Mouse (Mus musculus) embryonic facial prominence, embryonic 10.5 days (tissue): ENCODE data around the gene Ankfn1. TPM values are rescaled to one million over a fixed set of nuclear protein-coding genes. Genes with fewer than 3 reads are reported as not detected.
A peak's percentile ranks its signal among the peaks of the same experiment; 100 is the strongest.

ENCODE experiments used
- DNase-seq: peaks from one replicate; pipeline ENCODE4 v3.0.0-alpha.2; 2017; ENCODE audit warnings: low spot score
- H3K27ac ChIP-seq: fragments of 300-500 bp; sonication (generic); replicated peaks from 2 replicates; pipeline ENCODE4 v1.5.1; 2016; ENCODE audit warnings: mild to moderate bottlenecking
- H3K27me3 ChIP-seq: fragments of 300-500 bp; sonication (generic); replicated peaks from 2 replicates; pipeline ENCODE4 v1.6.1; 2016; ENCODE audit warnings: low read depth, mild to moderate bottlenecking; ENCODE audit not compliant: poor library complexity, severe bottlenecking
- H3K36me3 ChIP-seq: fragments of 300-500 bp; sonication (generic); replicated peaks from 2 replicates; pipeline ENCODE4 v1.6.1; 2016; ENCODE audit warnings: mild to moderate bottlenecking, moderate library complexity
- H3K4me1 ChIP-seq: fragments of 300-500 bp; sonication (generic); 2 replicates; pipeline ENCODE4 v1.6.1; 2016
- H3K4me3 ChIP-seq: fragments of 300-500 bp; sonication (generic); 2 replicates; pipeline ENCODE4 v1.5.1; 2016; ENCODE audit warnings: mild to moderate bottlenecking, moderate library complexity
- H3K9me3 ChIP-seq: fragments of 300-500 bp; sonication (generic); 2 replicates; pipeline ENCODE4 v1.6.1; 2016; ENCODE audit warnings: mild to moderate bottlenecking
- WGBS: fragments of 180-500 bp; shearing (Covaris S2); methylation state at CpG from one replicate; pipeline ENCODE4 v1.1.7; 2016; 5-methylcytosine and 5-hydroxymethylcytosine counted together
- polyA plus RNA-seq: library from polyadenylated mRNA; unstranded; fragments of >200 nt; fragmentation: Nextera tagmentation; extraction: Ambion mirVana; gene quantifications from 2 replicates; pipeline ENCODE4 v1.2.1, GENCODE M21; 2016

Ankfn1 gene
- polyA plus RNA-seq, 1 experiment from 2014 or later: 0.30 TPM

- no peaks in the 10 kb centered on the region for H3K36me3 ChIP-seq
- H3K27ac ChIP-seq: no peak overlapping the region
- no peaks in the 10 kb centered on the region for H3K9me3 ChIP-seq
- no peak for DNase-seq
- no peak overlapping the region for H3K4me3 ChIP-seq
- peaks cover 20% of the 10 kb centered on the region for H3K4me1 ChIP-seq
- no peaks in the 10 kb centered on the region; the same call in 1 of the 2 replicates for H3K27me3 ChIP-seq
- WGBS: 44% methylated on average over 4 of the region's 4 CpGs
Observed at GRCm38 (mm10) chr11:89548786-89549185, 228.7 kb downstream of the Ankfn1 start.

DNA sequence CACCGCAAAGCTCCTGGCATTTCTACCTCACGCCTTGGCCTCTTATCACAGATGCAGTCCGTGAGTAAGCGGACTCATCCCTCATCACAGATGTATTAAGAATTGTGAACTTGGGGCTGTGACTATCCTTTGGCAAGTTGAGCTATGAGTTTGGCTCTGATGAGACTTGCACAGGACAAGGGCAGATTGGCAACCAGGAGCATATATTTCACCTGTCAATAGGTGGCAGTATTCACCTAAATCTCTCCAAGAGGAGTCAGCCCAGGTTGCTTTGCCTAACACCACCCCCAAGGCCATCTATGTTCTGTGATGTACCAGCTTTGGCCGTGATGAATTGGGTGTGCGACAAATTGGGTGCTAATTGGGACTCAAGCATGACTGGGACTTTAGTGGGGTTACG is 231.3 kb downstream of the Ankfn1 start:
- 39% methylated on average over 7 of the region's 7 CpGs for WGBS
- H3K27ac ChIP-seq: no peak overlapping the region

GRCm38 (mm10) chr11:89544856-89545817 is 232.3 kb downstream of the Ankfn1 start:
- peak overlapping the region; percentile 46 for H3K4me3 ChIP-seq

More for the DNA sequence above, 231.3 kb downstream of the Ankfn1 start:
- Histone ChIP-seq H3K4me1 (peaks cover 20% of the 10 kb centered on the region), H3K9me3 (peaks cover 7% of the 10 kb centered on the region; the same call in 1 of the 2 replicates), H3K27me3 (no peaks in the 10 kb centered on the region; the same call in 1 of the 2 replicates), H3K36me3 (no peaks in the 10 kb centered on the region), H3K4me3 (no peak overlapping the region)
- DNase-seq: peak; percentile 49

DNA sequence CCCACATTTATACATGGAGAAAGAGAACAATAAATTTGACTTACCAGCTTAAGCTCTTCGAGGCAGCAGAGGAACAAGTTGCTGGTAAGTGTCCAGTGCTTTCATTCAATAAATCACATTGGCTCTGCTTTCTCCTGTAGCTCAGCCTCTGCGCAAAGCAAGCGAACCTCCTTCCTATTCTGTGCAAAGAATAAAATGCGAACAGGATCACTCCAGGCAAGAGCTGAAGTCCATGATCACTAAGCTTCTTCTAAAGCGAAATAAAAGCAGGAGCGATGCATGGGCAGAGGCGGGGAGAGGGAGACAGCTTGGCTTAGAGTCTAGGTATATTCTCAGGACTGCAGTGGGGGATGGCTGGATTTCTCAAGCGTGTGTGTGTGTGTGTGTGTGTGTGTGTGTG is 239.1 kb downstream of the Ankfn1 start:
- H3K27me3 ChIP-seq: no peaks in the 10 kb centered on the region
- no peaks in the 10 kb centered on the region for H3K36me3 ChIP-seq
- H3K4me1 ChIP-seq: peaks cover 6% of the 10 kb centered on the region; the same call in 1 of the 2 replicates
- H3K9me3 ChIP-seq: peaks cover 7% of the 10 kb centered on the region; the same call in 1 of the 2 replicates
- no peak for DNase-seq
- no peak overlapping the region for H3K27ac ChIP-seq
- 80% methylated on average over 8 of the region's 8 CpGs for WGBS
- H3K4me3 ChIP-seq: no peak overlapping the region

More at GRCm38 (mm10) chr11:89544856-89545817, 232.3 kb downstream of the Ankfn1 start:
- peak; percentile 58 for DNase-seq
- Histone ChIP-seq H3K27ac (peak overlapping the region; percentile 76), H3K27me3 (no peaks in the 10 kb centered on the region; the same call in 1 of the 2 replicates), H3K4me1 (peaks cover 20% of the 10 kb centered on the region), H3K36me3 (no peaks in the 10 kb centered on the region), H3K9me3 (peaks cover 7% of the 10 kb centered on the region; the same call in 1 of the 2 replicates)
- WGBS: 3% methylated on average over 29 of the region's 29 CpGs

- H3K4me1 ChIP-seq: 0 out of 2 replicates have a peak, but pooled peaks cover 2% of the 10 kb centered on the region
- H3K27ac ChIP-seq: no peak overlapping the region
- no peaks in the 10 kb centered on the region for H3K9me3 ChIP-seq
- no peak overlapping the region for H3K4me3 ChIP-seq
- no peaks in the 10 kb centered on the region for H3K36me3 ChIP-seq
- WGBS: 85% methylated on average over 4 of the region's 4 CpGs
- H3K27me3 ChIP-seq: no peaks in the 10 kb centered on the region
- no peak for DNase-seq
Observed at GRCm38 (mm10) chr11:89527800-89528430, 249.5 kb downstream of the Ankfn1 start.

GRCm38 (mm10) chr11:89515501-89515901 is 262.0 kb downstream of the Ankfn1 start:
- Histone ChIP-seq H3K4me1 (peaks cover 9% of the 10 kb centered on the region), H3K4me3 (no peak overlapping the region), H3K36me3 (no peaks in the 10 kb centered on the region), H3K27ac (no peak overlapping the region), H3K9me3 (no peaks in the 10 kb centered on the region), H3K27me3 (peaks cover 8% of the 10 kb centered on the region; the same call in 1 of the 2 replicates)
- DNase-seq: peak; percentile 16
- 50% methylated on average over 9 of the region's 9 CpGs for WGBS

- H3K4me3 ChIP-seq: no peak overlapping the region
- DNase-seq: peak; percentile 21
- no peaks in the 10 kb centered on the region for H3K36me3 ChIP-seq
- H3K27ac ChIP-seq: no peak overlapping the region
- H3K27me3 ChIP-seq: peaks cover 16% of the 10 kb centered on the region; the same call in 1 of the 2 replicates
- 11% methylated on average over 11 of the region's 11 CpGs for WGBS
- H3K4me1 ChIP-seq: peaks cover 19% of the 10 kb centered on the region
- no peaks in the 10 kb centered on the region for H3K9me3 ChIP-seq
Observed at GRCm38 (mm10) chr11:89508675-89509324, 268.7 kb downstream of the Ankfn1 start.

- no peak overlapping the region for H3K4me3 ChIP-seq
- H3K27me3 ChIP-seq: peaks cover 16% of the 10 kb centered on the region; the same call in 1 of the 2 replicates
- H3K4me1 ChIP-seq: peaks cover 19% of the 10 kb centered on the region
- no peak overlapping the region for H3K27ac ChIP-seq
- no peak for DNase-seq
- no peaks in the 10 kb centered on the region for H3K36me3 ChIP-seq
- H3K9me3 ChIP-seq: no peaks in the 10 kb centered on the region
- 72% methylated on average over 11 of the region's 11 CpGs for WGBS
Observed at GRCm38 (mm10) chr11:89506595-89507245, 270.7 kb downstream of the Ankfn1 start.

GRCm38 (mm10) chr11:89505046-89505445 is 272.4 kb downstream of the Ankfn1 start:
- no peak for DNase-seq
- H3K27me3 ChIP-seq: peaks cover 9% of the 10 kb centered on the region; the same call in 1 of the 2 replicates
- H3K9me3 ChIP-seq: no peaks in the 10 kb centered on the region
- H3K27ac ChIP-seq: no peak overlapping the region
- WGBS: 78% methylated on average over 7 of the region's 7 CpGs
- H3K4me3 ChIP-seq: no peak overlapping the region
- H3K4me1 ChIP-seq: peaks cover 19% of the 10 kb centered on the region
- H3K36me3 ChIP-seq: no peaks in the 10 kb centered on the region

DNA sequence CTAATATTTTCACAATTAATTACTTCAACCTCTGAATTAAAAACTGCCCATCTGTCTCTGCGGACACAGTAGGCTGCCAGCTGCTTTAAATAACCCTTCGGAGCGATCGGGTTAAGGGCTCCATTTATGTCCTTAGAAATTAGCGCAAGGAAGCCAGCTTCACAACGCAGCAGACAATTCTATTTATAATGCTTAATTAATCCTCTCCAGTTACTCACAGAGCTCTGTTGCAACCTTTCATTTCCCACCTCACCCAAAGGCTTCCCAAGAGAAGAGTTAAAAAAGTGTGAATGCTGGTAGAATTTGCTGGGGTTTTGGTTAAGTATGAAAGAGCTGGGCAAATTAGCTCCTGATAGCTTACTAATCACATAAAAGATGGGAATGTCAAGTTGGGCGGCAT is 275.7 kb downstream of the Ankfn1 start:
- Histone ChIP-seq H3K4me1 (peaks cover 2% of the 10 kb centered on the region; the same call in 1 of the 2 replicates), H3K4me3 (no peak overlapping the region), H3K36me3 (no peaks in the 10 kb centered on the region), H3K27me3 (0 out of 2 replicates have a peak, but pooled peaks cover 4% of the 10 kb centered on the region), H3K9me3 (no peaks in the 10 kb centered on the region), H3K27ac (no peak overlapping the region)
- 60% methylated on average over 7 of the region's 7 CpGs for WGBS
- DNase-seq: no peak

DNA sequence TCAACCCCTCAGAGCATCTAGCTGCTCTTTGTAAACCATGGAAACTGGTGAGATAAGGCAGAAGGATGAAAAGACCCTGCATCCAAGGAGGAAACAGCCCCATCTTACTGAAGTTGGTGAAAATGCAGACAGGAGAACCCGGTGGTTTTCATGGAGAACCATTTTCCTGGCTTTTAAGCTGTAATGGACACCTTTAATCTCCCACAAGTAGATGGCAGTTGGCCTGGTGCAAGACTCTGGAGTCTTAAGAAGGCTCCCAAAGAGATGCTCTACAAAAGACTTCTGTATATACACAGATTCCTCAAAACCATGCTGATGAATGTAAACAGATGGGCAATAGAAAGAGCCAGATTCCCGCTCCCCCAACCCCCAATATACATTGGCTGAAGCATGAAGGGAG is 276.5 kb downstream of the Ankfn1 start:
- no peaks in the 10 kb centered on the region for H3K9me3 ChIP-seq
- H3K4me3 ChIP-seq: no peak overlapping the region
- 79% methylated on average over 2 of the region's 2 CpGs for WGBS
- 0 out of 2 replicates have a peak, but pooled peaks cover 3% of the 10 kb centered on the region for H3K27me3 ChIP-seq
- no peaks in the 10 kb centered on the region for H3K36me3 ChIP-seq
- no peaks in the 10 kb centered on the region for H3K4me1 ChIP-seq
- no peak overlapping the region for H3K27ac ChIP-seq
- DNase-seq: no peak
